Mouse (Mus musculus) cerebellum, adult 2 months (tissue): ENCODE data around the gene Snx10. TPM values are rescaled to one million over a fixed set of nuclear protein-coding genes. Genes with fewer than 3 reads are reported as not detected.

ENCODE experiments used
- DNase-seq, 2 experiments: peaks; one replicate each; pipeline ENCODE4 v3.0.0; 2021
- H3K27ac ChIP-seq: fragments of 200-500 bp; 2 replicates; pipeline ENCODE4 v1.5.1; 2012; ENCODE audit warnings: low read length, control low read depth, inconsistent platforms; ENCODE audit not compliant: insufficient read depth
- H3K27me3 ChIP-seq: fragments of 200-500 bp; 2 replicates; pipeline ENCODE4 v1.6.1; 2012; ENCODE audit warnings: inconsistent platforms, mild to moderate bottlenecking, low read length, moderate library complexity; ENCODE audit not compliant: control insufficient read depth, insufficient read depth
- H3K4me1 ChIP-seq: fragments of 200-500 bp; 2 replicates; pipeline ENCODE4 v1.6.1; 2011; ENCODE audit warnings: low read length; ENCODE audit not compliant: control insufficient read depth, insufficient read depth
- H3K4me3 ChIP-seq: fragments of 200-500 bp; replicated peaks from 2 replicates; pipeline ENCODE3; 2011; ENCODE audit warnings: mild to moderate bottlenecking, low read depth, low read length, control low read depth; ENCODE audit not compliant: insufficient read depth
- CTCF ChIP-seq: fragments of 200-500 bp; IDR thresholded peaks from 2 replicates; pipeline ENCODE4 v1.5.1; 2011; ENCODE audit warnings: low read depth, mild to moderate bottlenecking, control low read depth, low read length, moderate library complexity, borderline replicate concordance; ENCODE audit not compliant: insufficient read depth
- POLR2A ChIP-seq: fragments of 200-500 bp; IDR thresholded peaks from 2 replicates; pipeline ENCODE4 v1.6.1; 2011; ENCODE audit warnings: low read length, control low read depth, borderline replicate concordance; ENCODE audit not compliant: insufficient read depth
- WGBS: fragments of 180-500 bp; shearing (Covaris S2); methylation state at CpG from one replicate; pipeline ENCODE4 v1.1.7; 2018; 5-methylcytosine and 5-hydroxymethylcytosine counted together
- polyA plus RNA-seq: library from polyadenylated mRNA; depleted of rRNA; stranded (reverse); fragments of >200 nt; gene quantifications from 2 replicates; pipeline ENCODE4 v1.2.3, GENCODE M21; 2012

The Snx10 gene
- polyA plus RNA-seq, 1 experiment, result 45.7 TPM

DNA sequence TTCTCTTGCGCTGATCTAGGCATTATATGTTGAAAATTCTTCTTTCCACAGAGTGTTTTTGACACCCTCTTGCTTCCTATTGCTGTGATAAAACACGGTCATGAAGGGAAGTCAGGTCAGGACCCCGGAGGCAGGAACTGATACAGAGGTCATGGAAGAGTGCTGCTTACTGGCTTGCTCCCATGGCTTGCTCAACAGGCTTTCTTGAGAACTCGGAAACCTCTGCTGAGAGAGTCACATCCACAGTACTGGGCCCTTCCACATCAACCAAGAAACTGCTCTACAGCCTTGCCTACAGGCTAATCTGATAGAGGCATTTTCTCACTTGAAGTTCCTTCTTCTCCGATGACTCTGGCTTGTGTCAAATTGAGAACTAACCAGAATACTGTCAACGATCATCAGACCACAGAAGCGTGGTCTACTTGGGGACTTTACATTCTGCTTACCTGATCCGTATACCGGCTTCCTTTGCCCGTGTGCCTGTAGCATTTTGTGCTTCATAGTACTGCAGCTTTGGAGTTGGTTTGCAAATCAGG lies 27.6 kb downstream of the Snx10 start:
- Histone ChIP-seq H3K27me3 (no peaks in the 10 kb centered on the region), H3K4me1 (no peaks in the 10 kb centered on the region), H3K27ac (no peak overlapping the region), H3K4me3 (no peak overlapping the region)
- TF ChIP-seq POLR2A (no peak), CTCF (no peak)
- WGBS, result 94% methylated on average over 10 of the region's 10 CpGs
- no peak for DNase-seq

DNA sequence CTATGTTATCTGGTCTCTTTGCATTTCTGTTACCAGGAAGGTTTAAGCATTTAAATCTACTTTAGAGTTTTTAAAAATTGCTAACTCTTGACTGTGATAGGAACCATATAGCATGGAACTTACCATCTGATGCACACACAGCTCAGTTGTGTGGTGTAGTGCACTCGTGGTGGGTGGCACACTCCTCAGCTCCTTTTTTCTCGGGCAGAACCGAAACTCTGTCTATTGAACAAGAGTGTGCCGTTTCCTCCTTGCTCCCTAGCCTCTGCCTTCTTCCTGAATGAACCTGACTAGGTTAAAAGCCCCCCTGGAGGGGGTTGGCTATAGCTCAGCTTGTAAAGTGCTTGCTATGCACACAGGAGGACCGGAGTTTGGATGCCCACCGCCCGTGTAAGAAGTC lies 32.9 kb downstream of the Snx10 start:
- no peak overlapping the region for H3K27ac ChIP-seq
- no peak for TF ChIP-seq CTCF
- no peak for TF ChIP-seq POLR2A
- H3K4me3 ChIP-seq, result no peak overlapping the region
- no peaks in the 10 kb centered on the region for H3K27me3 ChIP-seq
- WGBS, result 89% methylated on average over 7 of the region's 7 CpGs
- DNase-seq, result no peak
- H3K4me1 ChIP-seq, result peaks cover 2% of the 10 kb centered on the region; the same call in 1 of the 2 replicates

DNA sequence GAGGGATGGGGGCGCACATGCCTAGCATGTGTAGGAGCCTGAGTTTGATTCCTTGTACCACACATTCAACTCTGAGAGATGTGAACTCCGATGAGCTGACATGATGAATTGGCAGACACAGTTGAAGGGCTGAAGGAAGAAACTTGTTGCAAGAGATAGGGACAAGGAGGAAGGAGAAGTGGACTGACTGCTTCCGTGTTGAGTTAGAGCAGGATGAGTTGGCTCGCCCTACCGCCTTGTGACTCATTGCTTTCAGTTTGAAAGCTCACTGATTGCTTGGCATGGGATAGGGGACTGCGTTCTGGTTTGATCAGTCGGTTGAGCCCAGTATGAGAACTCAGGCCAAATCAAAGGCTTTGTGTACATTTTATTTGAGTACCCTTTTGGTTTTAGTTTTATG lies 34.6 kb downstream of the Snx10 start:
- Histone ChIP-seq H3K4me1 (peaks cover 2% of the 10 kb centered on the region; the same call in 1 of the 2 replicates), H3K4me3 (no peak overlapping the region), H3K27me3 (no peaks in the 10 kb centered on the region), H3K27ac (no peak overlapping the region)
- TF ChIP-seq CTCF (no peak), POLR2A (no peak)
- no peak for DNase-seq
- 81% methylated on average over 7 of the region's 7 CpGs for WGBS

DNA sequence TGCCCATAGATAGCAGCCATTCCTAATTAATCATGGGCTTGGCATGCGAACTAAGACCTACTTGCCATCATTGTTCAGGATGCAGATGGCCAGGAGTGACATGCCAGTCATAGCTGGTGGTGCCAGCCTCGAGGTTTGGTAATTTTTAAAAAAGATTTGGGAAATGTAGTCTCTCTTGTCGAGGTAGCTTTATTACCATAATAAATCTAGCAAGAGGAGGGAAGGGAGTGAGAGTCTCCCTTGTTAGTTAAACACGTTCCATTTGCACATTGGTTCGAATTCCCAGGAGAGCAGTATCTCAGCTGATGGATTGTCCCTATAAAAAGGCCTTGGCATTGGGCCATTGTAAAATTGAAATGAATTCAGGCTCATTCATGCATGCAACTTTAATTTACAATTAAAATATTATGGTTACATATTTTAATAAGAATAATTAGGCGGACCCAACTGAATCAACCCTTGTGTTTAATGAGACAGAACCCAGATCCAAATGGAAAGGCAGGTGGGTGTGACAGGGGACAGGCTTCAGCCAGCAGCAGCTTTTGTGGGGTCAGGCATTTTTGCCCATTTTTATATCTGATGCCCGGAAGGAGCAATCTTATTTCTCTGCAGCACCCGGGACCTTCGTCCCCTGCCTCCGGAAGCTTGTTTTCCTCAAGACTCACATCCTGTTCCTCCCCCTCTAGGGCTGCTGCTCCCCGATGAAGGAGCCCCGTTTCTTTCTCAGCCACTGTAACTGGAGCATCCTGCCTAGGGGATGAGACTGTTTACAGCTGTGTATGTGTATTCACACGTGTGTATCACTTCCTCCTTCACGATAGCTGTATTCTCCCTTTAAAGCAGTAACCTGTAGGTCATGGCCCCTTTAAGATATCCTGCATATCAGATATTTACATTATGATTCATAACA lies 43.3 kb downstream of the Snx10 start:
- no peak overlapping the region for H3K27ac ChIP-seq
- WGBS, result 39% methylated on average over 14 of the region's 14 CpGs
- H3K4me3 ChIP-seq, result no peak overlapping the region
- no peaks in the 10 kb centered on the region for H3K27me3 ChIP-seq
- no peaks in the 10 kb centered on the region; the same call in 1 of the 2 replicates for H3K4me1 ChIP-seq
- DNase-seq, result peak in 1 of 2 experiments; percentile 58
- TF ChIP-seq CTCF, result no peak
- no peak for TF ChIP-seq POLR2A

DNA sequence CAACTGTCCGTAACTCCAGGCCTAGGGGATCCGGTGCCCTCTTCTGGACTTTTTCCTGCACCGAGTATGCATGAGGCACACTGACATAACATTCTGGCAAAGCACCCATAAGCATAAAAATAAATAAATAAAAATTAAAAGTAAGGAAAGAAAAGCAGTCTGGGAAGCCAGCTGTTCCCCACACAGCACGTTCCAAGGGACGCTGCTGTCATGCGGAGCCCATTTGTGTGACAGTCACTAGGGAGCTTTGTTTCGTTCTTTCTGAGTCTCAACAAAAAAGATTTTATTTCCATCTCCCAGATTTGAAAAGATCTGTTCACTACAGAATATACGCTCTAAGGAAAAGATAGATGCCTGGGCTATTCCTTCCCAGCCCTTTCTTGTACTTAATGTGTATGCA lies 45.4 kb downstream of the Snx10 start:
- 86% methylated on average over 8 of the region's 8 CpGs for WGBS
- H3K27ac ChIP-seq, result no peak overlapping the region
- no peaks in the 10 kb centered on the region for H3K27me3 ChIP-seq
- no peak for DNase-seq
- no peaks in the 10 kb centered on the region; the same call in 1 of the 2 replicates for H3K4me1 ChIP-seq
- TF ChIP-seq CTCF, result no peak
- no peak for TF ChIP-seq POLR2A
- H3K4me3 ChIP-seq, result no peak overlapping the region

DNA sequence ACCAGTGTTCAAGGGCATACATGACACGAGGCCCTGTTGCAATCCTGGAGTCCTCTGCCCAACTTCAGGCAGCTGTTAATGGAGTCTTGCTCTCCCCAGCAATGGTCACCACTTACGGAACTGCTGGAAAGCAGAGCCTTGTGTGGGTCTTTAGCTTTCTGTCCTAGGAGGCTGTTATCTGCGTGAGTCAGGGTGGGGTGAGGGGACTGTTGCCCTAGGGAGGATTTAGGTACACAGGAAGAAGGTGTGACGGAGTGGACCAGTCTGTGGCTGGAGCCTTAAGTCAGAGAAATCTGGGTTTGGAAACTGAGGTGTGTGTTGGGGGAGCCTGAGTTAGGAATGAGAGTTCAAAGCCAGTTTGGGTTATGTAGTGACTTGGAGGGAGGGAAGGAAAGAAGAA lies 49.4 kb downstream of the Snx10 start:
- Histone ChIP-seq H3K27ac (no peak overlapping the region), H3K4me3 (no peak overlapping the region), H3K27me3 (no peaks in the 10 kb centered on the region), H3K4me1 (peaks cover 2% of the 10 kb centered on the region; the same call in 1 of the 2 replicates)
- no peak for DNase-seq
- WGBS, result 96% methylated on average over 4 of the region's 4 CpGs
- TF ChIP-seq CTCF (no peak), POLR2A (no peak)

DNA sequence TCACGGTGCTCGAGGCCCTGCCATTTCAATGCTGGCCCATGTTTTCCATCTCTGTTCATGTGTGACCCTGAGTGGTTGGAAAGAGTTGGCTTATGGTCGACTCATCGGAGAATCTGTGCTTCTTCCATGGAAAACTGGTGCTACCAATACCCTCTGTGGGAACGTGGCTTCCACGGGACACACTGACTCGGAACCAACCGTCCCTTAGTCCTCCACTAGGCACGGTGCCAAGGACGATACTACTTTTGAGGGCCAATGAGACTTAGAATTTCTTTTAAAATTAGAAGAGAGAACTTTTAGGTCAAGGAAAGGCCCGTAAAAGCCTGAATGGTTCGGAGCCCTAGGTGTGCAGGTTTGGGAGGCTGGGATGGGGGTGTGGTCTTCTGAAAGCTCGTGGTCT lies 50.4 kb downstream of the Snx10 start:
- Histone ChIP-seq H3K27me3 (no peaks in the 10 kb centered on the region), H3K4me1 (peaks cover 2% of the 10 kb centered on the region; the same call in 1 of the 2 replicates), H3K27ac (no peak overlapping the region), H3K4me3 (no peak overlapping the region)
- 86% methylated on average over 13 of the region's 13 CpGs for WGBS
- no peak for TF ChIP-seq CTCF
- TF ChIP-seq POLR2A, result no peak
- DNase-seq, result no peak

DNA sequence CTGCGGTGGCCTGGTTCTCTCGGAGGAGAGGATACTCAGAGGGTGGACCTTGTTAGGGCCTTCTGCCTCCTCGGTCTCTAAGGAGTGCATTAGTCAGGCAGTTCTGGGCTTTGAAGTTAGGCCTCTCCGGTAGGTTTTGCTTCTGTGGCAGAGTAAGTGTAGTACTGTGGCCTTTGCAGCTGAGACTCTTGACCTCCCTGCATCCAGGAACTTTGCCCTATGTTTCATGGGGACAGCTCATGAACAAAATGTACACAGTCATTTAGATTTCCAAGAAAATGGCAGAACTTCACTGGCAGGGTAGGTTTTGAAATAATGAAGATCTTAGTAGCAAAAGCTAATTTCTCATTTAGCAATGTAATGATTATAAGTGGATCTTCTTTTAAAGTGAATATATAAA lies 54.7 kb downstream of the Snx10 start:
- Histone ChIP-seq H3K4me1 (peaks cover 2% of the 10 kb centered on the region; the same call in 1 of the 2 replicates), H3K27me3 (no peaks in the 10 kb centered on the region), H3K27ac (no peak overlapping the region), H3K4me3 (no peak overlapping the region)
- no peak for DNase-seq
- no peak for TF ChIP-seq POLR2A
- TF ChIP-seq CTCF, result no peak
- whole genome bisulfite sequencing, result 72% methylated on average over 4 of the region's 4 CpGs
